Comparison of ENCODE assay signal across 12 mouse cellular contexts in genomic region chr16:95440334-95440733, GRCm38 (mm10).
DNase-seq lines count a peak whose midpoint lies in the region; ATAC-seq lines count a peak whose summit lies in the region.
"Had no signal": no experiment of that assay in that cellular context is flagged by ENCODE, and none has a peak within 500 bp of the region (broad histone marks: within the 10 kb centered on the region; RNA-seq: fewer than 3 reads in every experiment).

No protein-coding gene starts in this region.

- H3K9ac ChIP-seq in heart, embryonic 14.5 days (ENCODE audit: low read length), result no peak overlapping the region
- H3K9ac ChIP-seq: liver, embryonic 15.5 days had no signal

- DNase-seq in heart, embryonic 10.5 days (ENCODE audit: low spot score), result no peak
- DNase-seq in heart, adult 18-20 months, result no peak
- DNase-seq in right cerebral cortex, adult 2 months (ENCODE audit: low spot score in 2 of 2), result peak; percentile 61 to 83
- no peak for DNase-seq in right cerebral cortex, postnatal 10 days (ENCODE audit: low spot score in 2 of 2)
- peak; percentile 34 for DNase-seq in telencephalon, adult 2 months (ENCODE audit: low read depth, low spot score)
- DNase-seq in T-cell, adult 2 months (ENCODE audit: low spot score), result no peak
- no peak for DNase-seq in ovary, adult 18-20 months (ENCODE audit: low spot score)
- DNase-seq: kidney, adult 9 months; thymus, adult 2 months had no signal

- peaks cover 58% of the 10 kb centered on the region for H3K4me1 ChIP-seq in heart, embryonic 10.5 days
- peaks cover 37 to 52% of the 10 kb centered on the region in 2 experiments for H3K4me1 ChIP-seq in heart, embryonic 14.5 days (ENCODE audit: control insufficient read depth in 2 of 2, insufficient read depth in 2 of 2, low read length in 2 of 2)

- no peaks in the 10 kb centered on the region for H3K27me3 ChIP-seq in heart, embryonic 10.5 days (ENCODE audit: insufficient read depth, poor library complexity, severe bottlenecking)
- H3K27me3 ChIP-seq in heart, embryonic 14.5 days (ENCODE audit: control insufficient read depth, insufficient read depth, low read length), result no peaks in the 10 kb centered on the region

- 60% methylated on average over 7 of the region's 7 CpGs for WGBS in heart, embryonic 10.5 days
- 61% methylated on average over 7 of the region's 7 CpGs for WGBS in heart, embryonic 14.5 days

- H3K27ac ChIP-seq in heart, embryonic 10.5 days, result peak overlapping the region; percentile 88
- peak overlapping the region; percentile 39 to 87; a peak in 1 of 4 replicates for H3K27ac ChIP-seq in heart, embryonic 14.5 days (replicated peaks in 1 of 2; ENCODE audit: control insufficient read depth in 1 of 2, insufficient read depth in 1 of 2, low read depth in 2 of 2, low read length in 2 of 2)

- no peak for ATAC-seq in heart, embryonic 14.5 days (ENCODE audit: insufficient number of reproducible peaks, insufficient read depth, low FRiP score, low read depth)
- ATAC-seq: midbrain, embryonic 16.5 days had no signal

- H3K4me3 ChIP-seq in heart, embryonic 10.5 days, result no peak overlapping the region
- H3K4me3 ChIP-seq in heart, embryonic 14.5 days (ENCODE audit: control insufficient read depth in 1 of 2, insufficient read depth in 1 of 2, low read depth in 1 of 2, low read length in 2 of 2), result no peak overlapping the region
- H3K4me3 ChIP-seq: liver, embryonic 15.5 days had no signal

- H3K36me3 ChIP-seq in heart, embryonic 10.5 days, result no peaks in the 10 kb centered on the region
- no peaks in the 10 kb centered on the region for H3K36me3 ChIP-seq in heart, embryonic 14.5 days (ENCODE audit: control insufficient read depth, insufficient read depth, low read length)
- H3K36me3 ChIP-seq: liver, embryonic 15.5 days had no signal

- H3K4me2 ChIP-seq in heart, embryonic 14.5 days (ENCODE audit: low read length), result peak overlapping the region; percentile 61

- H3K9me3 ChIP-seq in heart, embryonic 10.5 days, result no peaks in the 10 kb centered on the region
- no peaks in the 10 kb centered on the region for H3K9me3 ChIP-seq in heart, embryonic 14.5 days (ENCODE audit: control insufficient read depth, low read length)
- H3K9me3 ChIP-seq: liver, embryonic 15.5 days had no signal

Comparison
In these comparisons a context has a peak if more than half of its experiments do, and no peak if none do; other contexts are left out.
1. DNase-seq: peak in right cerebral cortex, adult 2 months (2 of 2) and telencephalon, adult 2 months (single experiment); none in heart, embryonic 10.5 days (single experiment), heart, adult 18-20 months (0 of 2), right cerebral cortex, postnatal 10 days (0 of 2), T-cell, adult 2 months (single experiment) and ovary, adult 18-20 months (single experiment).